Mouse (Mus musculus) colon, adult 2 months (tissue): ENCODE measurements around the gene Hist2h3c1. TPM values are rescaled to one million over a fixed set of nuclear protein-coding genes. Genes with fewer than 3 reads are reported as not detected.

ENCODE experiments used
- polyA plus RNA-seq: library from polyadenylated mRNA; depleted of rRNA; stranded (reverse); fragments of >200 nt; gene quantifications from 2 replicates; pipeline ENCODE4 v1.2.3, GENCODE M21; 2012; rRNA removed

Gene Hist2h3c1
- polyA plus RNA-seq: not detected in 2 replicates

DNA sequence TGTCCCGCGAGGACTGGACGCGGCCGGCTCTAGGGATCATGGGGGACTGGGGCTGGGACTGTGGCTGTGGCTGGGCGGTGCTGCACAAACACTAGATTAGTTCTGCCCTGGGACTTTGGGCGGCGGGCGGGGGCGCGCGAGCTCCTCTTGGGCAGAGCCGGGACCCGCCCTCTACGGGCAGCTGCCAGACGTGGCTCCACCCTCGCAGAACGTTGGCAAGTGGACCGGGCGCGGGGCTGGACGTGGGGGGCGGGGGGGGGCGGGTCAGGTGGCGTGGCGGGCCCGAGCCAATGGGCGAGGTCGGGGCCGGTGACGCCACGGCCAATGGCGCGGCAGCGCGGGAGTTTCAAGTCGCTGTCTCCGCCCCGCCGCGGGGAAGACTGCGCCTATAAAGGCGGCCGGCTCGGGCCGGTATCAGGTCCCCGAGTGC, at the start of gene Hist2h3c1:
Hist2h3c1 (plus strand) TSS at position 259 of the 430 bp plus-strand sequence.

DNA sequence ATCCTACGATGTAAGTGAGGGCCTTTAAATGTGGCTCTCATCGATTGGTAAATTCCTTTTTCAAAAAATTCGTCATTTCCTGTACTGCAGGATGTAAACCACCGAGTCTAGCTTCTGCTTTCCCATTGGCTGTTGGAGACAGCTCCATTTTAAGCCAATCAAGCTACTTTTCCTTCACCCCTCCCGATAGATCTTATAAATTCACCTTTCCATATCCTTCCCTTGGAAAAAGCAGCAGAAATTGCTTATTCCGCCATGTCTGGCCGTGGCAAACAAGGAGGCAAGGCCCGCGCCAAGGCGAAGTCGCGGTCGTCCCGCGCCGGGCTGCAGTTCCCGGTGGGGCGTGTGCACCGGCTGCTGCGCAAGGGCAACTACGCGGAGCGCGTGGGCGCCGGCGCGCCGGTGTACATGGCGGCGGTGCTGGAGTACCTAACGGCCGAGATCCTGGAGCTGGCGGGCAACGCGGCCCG, 26.8 kb upstream of the Hist2h3c1 start, which contains the start of the genes Bola1 and Hist2h2ab:
Bola1 (minus strand) TSS at position 49 of the 470 bp plus-strand sequence.
Hist2h2ab (plus strand) TSS at position 205 of the 470 bp plus-strand sequence.

DNA sequence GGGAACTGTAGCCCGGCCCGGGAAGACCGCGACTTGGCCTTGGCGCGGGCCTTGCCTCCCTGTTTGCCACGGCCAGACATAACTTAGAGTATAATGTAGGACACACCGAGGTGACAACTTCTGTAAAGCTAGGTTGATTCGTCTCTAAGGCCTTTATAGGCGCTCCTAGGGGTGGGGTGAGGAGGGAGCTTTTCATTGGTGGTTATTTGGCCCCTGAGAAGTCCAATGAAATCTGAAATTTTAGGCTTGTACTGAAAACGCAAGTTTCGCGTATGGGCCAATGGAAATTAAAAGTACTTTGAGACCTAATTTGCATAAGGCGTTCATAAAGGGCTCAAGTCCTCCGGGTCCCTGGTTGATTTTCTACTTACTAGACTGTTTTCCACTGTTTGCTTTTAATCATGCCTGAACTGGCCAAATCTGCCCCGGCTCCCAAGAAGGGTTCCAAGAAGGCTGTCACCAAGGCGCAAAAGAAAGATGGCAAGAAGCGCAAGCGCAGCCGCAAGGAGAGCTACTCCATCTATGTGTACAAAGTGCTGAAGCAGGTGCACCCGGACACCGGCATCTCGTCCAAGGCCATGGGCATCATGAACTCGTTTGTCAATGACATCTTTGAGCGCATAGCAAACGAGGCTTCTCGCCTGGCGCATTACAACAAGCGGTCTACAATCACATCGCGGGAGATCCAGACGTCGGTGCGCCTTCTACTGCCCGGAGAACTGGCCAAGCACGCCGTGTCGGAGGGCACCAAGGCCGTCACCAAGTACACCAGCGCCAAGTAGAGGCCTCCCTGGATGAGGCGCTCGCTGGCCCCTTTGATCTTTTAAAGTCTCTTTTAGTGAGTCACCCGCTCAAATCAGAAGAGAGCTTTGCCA, 25.5 kb upstream of the Hist2h3c1 start, which contains the start of the genes Hist2h2ac and Hist2h2be:
Hist2h2ac (minus strand) TSS at position 116 of the 875 bp plus-strand sequence.
Hist2h2be (plus strand) TSS at position 355 of the 875 bp plus-strand sequence.

DNA sequence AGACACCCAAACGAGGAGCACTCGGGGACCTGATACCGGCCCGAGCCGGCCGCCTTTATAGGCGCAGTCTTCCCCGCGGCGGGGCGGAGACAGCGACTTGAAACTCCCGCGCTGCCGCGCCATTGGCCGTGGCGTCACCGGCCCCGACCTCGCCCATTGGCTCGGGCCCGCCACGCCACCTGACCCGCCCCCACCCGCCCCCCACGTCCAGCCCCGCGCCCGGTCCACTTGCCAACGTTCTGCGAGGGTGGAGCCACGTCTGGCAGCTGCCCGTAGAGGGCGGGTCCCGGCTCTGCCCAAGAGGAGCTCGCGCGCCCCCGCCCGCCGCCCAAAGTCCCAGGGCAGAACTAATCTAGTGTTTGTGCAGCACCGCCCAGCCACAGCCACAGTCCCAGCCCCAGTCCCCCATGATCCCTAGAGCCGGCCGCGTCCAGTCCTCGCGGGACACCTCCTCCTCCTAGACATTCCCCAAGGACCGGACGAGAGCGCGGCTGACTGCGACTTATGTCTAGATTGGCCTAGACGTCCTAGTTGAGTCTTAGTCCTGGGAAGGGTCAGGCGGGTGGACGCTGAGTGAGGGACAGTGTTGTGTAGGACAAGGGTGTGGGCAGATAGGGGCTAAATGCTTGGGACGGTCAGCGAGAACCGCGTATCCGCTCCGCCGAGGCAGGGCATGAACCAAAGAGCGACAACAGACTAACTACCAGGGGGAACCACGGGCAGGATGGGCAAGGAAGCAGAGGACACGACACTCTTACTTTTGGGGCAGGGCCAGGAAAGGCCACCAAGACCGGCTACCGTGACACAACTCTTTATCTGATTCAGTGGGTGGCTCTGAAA, 7.3 kb upstream of the Hist2h3c1 start, which contains the start of gene Hist2h3c2:
Hist2h3c2 (minus strand) TSS at position 174 of the 840 bp plus-strand sequence.

DNA sequence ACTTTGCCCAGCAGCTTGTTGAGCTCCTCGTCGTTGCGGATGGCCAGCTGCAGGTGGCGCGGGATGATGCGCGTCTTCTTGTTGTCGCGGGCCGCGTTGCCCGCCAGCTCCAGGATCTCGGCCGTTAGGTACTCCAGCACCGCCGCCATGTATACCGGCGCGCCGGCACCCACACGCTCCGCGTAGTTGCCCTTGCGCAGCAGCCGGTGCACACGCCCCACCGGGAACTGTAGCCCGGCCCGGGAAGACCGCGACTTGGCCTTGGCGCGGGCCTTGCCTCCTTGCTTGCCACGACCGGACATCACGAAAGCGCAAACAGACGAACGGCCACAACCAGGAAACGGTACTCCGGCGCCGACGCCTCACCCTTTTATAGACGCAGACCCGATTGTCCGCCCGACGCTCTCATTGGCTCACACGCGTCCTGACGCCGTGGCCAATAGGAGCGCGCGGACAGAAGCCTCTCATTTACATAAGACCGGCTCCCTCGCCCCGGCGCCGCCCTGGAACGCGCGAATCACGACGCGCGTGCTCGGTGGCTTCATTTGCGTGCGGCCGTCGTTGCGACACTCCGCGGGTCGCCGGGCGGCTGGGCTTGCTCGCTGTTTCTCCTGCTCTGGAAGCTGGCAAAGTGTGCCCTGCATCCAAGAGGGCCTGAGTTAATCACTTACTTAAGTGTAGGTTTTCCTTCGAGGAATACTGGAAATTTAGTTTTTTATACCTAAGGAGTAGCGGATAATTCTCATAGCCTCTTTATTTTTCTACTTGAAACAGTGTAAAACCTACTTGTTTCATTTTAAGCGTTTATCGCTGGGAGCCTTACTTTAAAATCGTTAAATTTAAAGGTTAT, 6.3 kb upstream of the Hist2h3c1 start, which contains the start of gene Hist2h2aa2:
Hist2h2aa2 (minus strand) TSS at position 328 of the 850 bp plus-strand sequence.

DNA sequence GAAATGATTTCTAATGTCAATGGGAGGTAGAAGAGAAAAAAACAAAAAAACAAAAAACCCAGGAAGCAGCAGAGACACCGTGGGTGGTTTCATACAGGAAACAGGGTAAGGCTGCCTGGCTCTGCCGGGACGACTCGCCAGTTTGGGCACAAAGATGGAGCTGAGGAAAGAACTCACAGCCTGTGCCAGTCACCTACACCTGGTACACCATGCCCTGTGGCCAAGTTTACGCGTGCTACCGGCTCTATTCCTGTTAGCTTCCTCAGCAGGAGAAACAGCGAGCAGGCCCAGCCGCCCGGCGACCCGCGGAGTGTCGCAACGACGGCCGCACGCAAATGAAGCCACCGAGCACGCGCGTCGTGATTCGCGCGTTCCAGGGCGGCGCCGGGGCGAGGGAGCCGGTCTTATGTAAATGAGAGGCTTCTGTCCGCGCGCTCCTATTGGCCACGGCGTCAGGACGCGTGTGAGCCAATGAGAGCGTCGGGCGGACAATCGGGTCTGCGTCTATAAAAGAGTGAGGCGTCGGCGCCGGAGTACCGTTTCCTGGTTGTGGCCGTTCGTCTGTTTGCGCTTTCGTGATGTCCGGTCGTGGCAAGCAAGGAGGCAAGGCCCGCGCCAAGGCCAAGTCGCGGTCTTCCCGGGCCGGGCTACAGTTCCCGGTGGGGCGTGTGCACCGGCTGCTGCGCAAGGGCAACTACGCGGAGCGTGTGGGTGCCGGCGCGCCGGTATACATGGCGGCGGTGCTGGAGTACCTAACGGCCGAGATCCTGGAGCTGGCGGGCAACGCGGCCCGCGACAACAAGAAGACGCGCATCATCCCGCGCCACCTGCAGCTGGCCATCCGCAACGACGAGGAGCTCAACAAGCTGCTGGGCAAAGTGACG, 1.2 kb upstream of the Hist2h3c1 start, which contains the start of gene Hist2h2aa1:
Hist2h2aa1 (plus strand) TSS at position 495 of the 884 bp plus-strand sequence.

DNA sequence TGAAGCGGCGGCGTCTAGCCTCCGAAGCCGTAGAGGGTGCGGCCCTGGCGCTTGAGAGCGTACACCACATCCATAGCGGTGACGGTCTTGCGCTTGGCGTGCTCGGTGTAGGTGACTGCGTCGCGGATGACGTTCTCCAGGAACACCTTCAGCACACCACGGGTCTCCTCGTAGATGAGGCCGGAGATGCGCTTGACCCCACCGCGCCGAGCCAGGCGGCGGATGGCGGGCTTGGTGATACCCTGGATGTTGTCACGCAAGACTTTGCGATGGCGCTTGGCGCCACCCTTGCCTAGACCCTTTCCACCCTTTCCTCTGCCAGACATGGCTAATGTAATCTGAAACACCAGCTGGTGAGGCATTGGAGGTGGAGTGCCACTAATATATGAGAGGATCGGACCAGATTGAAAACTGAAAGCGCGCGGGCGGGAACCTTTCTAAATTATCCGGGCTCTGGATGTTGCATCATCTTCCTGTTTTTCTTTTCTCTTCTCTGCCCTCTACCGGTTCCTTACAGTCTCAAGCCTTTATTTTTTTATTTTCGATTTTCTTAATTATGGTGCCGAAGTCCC, 16.6 kb downstream of the Hist2h3c1 start, which contains the start of gene Hist2h4:
Hist2h4 (minus strand) TSS at position 333 of the 572 bp plus-strand sequence.

DNA sequence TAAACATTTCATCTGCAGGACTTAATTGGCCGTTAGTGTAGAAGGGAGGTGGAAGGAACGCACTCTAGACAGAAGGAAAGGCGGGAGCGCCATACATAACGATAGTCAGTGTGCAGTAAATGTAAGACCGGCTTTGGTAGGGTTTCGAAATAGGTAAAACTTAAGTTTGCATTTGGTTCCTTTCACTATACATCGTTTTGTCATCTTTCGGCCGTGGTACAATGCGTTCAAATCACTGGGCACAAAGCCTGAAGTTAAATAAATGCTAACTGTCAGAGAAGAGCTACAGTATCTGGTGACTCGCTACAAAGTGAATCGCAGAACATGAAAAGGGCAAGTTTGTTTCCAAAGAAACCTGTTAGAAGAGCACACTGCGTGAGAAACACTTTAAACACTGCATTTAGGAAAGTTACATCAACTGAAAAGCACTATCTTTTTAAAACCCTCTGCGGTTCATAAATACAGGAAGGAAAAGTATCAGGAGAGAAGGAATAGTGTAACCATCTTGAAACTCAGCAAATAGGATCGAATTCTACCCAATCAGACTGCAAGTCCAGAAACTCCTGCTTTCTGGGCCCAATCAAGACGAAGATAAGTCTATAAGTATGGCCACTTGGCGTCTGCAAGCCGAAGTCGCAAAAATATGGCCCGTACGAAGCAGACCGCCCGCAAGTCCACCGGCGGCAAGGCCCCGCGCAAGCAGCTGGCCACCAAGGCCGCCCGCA, 21.7 kb downstream of the Hist2h3c1 start, which contains the start of gene Hist2h3b:
Hist2h3b (plus strand) TSS at position 604 of the 725 bp plus-strand sequence.

DNA sequence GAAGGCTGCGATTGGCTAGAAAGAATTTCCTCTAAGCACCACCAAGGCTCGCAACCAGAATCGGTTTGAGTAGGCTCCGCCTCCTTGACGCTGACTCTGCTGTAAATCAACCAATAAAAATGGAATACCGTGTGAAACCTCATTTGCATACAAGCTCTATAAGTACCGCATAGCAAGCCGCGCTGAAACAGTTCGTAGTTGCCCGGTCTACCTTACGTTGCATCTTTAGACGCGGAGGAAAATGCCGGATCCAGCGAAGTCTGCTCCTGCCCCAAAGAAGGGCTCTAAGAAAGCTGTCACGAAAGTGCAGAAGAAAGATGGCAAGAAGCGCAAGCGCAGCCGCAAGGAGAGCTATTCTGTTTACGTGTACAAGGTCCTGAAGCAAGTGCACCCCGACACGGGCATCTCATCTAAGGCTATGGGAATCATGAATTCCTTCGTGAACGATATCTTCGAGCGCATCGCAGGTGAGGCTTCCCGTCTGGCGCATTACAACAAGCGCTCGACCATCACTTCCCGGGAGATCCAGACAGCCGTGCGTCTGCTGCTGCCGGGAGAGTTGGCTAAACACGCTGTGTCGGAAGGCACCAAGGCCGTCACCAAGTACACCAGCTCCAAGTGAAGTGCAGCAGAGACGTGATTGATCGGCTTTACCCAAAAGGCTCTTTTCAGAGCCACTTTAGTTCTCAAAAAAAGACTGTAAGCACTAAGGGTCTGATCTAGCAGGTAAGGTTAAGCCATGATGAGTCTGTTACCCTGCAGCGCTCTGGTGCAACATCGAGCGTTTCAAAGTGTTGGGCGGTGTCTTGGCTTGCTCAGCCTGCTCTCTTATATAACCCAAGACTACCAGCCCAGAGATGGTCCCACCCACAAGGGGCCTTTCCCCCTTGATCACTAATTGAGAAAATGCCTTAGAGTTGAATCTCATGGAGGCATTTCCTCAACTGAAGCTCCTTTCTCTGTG, 23.3 kb downstream of the Hist2h3c1 start, which contains the start of gene Hist2h2bb:
Hist2h2bb (plus strand) TSS at position 242 of the 964 bp plus-strand sequence.

DNA sequence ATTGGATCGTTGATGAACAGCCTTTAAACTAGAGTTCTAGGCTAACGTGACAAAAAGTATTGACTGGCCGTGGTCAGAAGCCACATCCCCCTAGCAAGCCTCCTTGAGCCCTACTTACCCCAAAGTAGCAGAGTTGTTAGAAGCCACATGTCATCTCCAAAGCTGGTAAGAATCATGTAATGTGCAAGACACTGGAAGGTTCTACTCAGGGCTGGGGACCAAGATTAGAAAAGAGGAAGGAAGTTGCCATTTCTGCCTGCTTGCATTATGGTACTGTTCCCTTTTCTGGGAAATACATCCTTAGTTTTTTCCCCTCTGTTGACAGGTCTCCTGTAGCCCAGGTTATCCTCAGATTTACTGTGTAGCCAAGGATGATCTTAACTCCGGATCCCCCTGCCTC, 47.3 kb downstream of the Hist2h3c1 start, which contains the start of gene Fcgr1:
Fcgr1 (minus strand) TSS at position 183 of the 400 bp plus-strand sequence.

Other genes with a start within 250 kb of the Hist2h3c1 start
- 3.4 and 4.2 TPM in 2 replicates for gene Vps45, start 188.2 kb upstream of the Hist2h3c1 start, polyA plus RNA-seq
- 16.0 and 17.8 TPM in 2 replicates for gene Otud7b, start 142.2 kb upstream of the Hist2h3c1 start, polyA plus RNA-seq
- 38.7 and 44.7 TPM in 2 replicates for gene Mtmr11, start 84.7 kb upstream of the Hist2h3c1 start, polyA plus RNA-seq
- gene Sf3b4, start 74.4 kb upstream of the Hist2h3c1 start, polyA plus RNA-seq: 72.6 and 80.8 TPM in 2 replicates
- 2.3 and 2.5 TPM in 2 replicates for gene Sv2a, start 65.5 kb upstream of the Hist2h3c1 start, polyA plus RNA-seq
- 73.9 and 91.3 TPM in 2 replicates for gene Bola1, start 27.0 kb upstream of the Hist2h3c1 start, polyA plus RNA-seq
- gene Hist2h2ab, start 26.8 kb upstream of the Hist2h3c1 start, polyA plus RNA-seq: 1.8 and 8.0 TPM in 2 replicates
- 18.8 and 23.5 TPM in 2 replicates for gene Hist2h2ac, start 25.8 kb upstream of the Hist2h3c1 start, polyA plus RNA-seq
- gene Hist2h2be, start 25.6 kb upstream of the Hist2h3c1 start, polyA plus RNA-seq: 4.2 and 4.6 TPM in 2 replicates
- 105 and 114 TPM in 2 replicates for gene Hist2h3c2, start 7.6 kb upstream of the Hist2h3c1 start, polyA plus RNA-seq
- 291 and 333 TPM in 2 replicates for gene Hist2h2aa2, start 6.4 kb upstream of the Hist2h3c1 start, polyA plus RNA-seq
- 316 and 418 TPM in 2 replicates for gene Hist2h2aa1, start 1.2 kb upstream of the Hist2h3c1 start, polyA plus RNA-seq
- 6.2 and 7.7 TPM in 2 replicates for gene Hist2h4, start 16.6 kb downstream of the Hist2h3c1 start, polyA plus RNA-seq
- 93.7 and 97.1 TPM in 2 replicates for gene Hist2h3b, start 22.0 kb downstream of the Hist2h3c1 start, polyA plus RNA-seq
- gene Hist2h2bb, start 23.1 kb downstream of the Hist2h3c1 start, polyA plus RNA-seq: 9.4 and 9.5 TPM in 2 replicates
- 1.2 and 1.6 TPM in 2 replicates for gene Fcgr1, start 47.3 kb downstream of the Hist2h3c1 start, polyA plus RNA-seq
- 0.10 and 0.34 TPM in 2 replicates for gene BC107364, start 205.6 kb downstream of the Hist2h3c1 start, polyA plus RNA-seq